Mouse (Mus musculus): ENCODE results near the gene Daxx. TPM values are rescaled to one million over a fixed set of nuclear protein-coding genes. Genes with fewer than 3 reads are reported as not detected.

Daxx gene
- total RNA-seq, 2 experiments from 2014 or later: 26.0 to 26.2 TPM

DNA sequence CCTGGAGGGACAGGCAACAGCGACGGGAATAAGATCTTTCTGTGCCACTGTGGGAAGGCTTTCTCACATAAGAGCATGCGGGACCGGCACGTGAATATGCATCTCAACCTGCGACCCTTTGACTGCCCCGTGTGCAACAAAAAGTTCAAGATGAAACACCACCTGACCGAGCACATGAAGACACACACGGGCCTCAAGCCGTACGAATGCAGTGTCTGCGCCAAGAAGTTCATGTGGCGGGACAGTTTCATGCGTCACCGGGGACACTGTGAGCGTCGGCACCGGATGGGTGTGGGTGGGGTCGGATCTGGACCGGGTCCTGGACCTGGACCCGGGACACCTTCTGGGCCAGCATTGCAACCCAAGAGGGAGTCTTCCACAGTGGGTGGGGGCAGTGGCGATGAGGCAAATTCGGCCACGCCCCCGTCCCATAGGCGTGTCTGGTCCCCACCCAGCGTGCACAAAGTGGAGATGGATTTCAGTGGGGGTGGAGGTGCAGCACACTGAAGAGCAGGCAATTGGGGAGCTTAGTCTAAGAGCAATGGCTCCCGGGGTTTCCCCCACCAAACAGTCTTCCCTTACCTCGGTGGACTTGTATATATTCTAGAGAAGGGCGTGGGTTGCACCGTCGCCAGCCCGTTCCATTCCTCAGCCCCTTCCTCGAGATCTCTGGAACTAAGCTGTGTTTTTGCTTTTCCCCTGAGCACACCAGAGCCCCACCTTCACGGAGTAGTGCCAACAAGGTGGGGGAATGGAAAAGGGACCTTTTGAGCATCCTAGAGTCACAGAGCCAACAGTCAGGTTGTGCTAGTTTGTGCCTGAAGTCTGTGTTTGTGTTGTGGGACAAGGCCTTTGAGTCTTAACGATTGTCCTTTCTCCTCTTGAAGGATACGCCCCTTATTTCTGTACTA lies 9.3 kb downstream of the Daxx start:
- intact Hi-C loops (cut with DNase I): no loop called here
- DNase-seq (ENCODE audit: low spot score in 2 of 2): no peak

DNA sequence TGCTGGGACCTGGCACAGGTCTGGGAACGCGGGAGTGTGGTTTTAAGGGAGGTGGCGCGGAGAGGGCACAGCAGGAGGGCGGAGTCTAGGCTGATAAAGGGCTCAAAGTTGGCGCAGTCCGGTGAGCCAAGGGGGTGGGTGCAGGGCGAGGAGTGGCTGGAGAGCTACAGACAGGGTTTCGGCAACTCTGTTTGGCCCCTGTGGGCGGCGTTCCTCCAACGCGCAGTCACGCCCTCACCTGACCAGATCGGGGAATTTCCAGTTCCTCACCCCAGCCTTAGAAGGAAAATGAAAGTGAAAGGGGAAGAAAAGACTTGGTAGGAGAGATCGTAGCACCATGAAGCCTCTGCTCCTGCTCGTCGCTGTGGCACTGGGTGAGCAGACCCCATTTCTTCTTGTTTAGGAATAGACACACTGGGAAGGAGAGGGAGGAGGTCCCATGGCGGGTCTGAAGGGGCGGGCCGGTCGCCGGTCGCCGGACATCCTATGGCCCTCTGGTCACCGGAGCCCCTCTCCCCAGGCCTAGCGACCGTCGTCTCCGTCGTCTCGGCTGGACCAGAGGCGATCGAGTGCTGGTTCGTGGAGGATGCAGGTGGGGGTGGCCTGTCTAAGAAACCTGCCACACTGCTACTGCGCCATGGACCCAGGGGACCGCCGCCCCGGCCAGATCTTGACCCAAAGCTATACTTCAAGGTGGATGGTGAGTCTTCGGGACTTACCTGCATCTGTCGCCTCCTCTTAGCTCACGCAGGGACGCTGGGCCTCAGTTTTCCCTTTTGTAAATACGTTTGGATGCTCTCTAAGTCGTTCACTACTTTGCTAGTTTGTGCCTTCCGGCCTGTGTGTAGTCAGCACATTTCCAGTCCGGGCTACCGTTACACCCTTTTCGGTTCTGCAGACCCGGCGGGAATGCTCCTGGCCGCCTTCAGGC lies 10.4 kb downstream of the Daxx start:
- DNase-seq (ENCODE audit: low spot score in 2 of 2): peak in 1 of 2 experiments; percentile 42
- intact Hi-C loops (cut with DNase I): no loop called here

DNA sequence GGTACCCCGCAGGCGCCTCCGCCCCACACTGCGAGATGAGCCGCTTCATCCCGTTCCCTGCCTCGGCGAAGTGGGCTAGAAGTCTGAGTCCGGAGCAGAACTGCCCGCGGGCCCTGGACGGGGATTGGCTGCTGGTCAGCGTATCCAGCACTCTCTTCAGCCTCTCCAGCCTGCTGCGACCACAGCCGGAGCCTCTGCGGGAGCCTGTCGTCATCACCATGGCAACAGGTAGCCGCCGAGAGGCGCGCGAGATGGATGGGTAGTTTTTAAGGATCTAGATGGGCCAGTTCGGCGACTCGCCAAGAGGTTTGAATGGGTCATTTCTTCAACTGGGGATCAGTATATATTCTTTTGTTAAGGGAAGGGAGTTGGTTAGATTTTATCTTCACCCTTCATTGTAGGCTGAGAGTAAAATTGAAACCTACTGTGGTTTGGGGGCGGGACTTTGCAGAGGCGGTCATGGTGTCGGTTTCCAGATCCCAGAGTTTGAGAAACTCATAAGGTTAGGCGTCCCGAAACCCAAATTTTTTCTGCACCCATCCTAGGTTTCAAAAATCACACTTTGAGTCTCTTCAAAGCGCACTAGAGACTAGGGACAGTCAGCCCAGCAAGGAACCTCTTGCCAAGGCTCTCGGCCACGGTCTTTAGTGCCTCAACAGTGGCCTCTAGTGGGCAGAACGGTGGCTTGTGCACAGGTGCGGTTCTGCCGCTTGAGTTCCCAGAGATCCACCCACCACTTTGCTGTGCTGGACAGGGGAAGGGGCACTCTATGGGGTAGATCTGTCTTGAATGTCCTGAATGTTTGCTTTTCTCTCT lies 11.3 kb downstream of the Daxx start:
- DNase-seq (ENCODE audit: low spot score in 2 of 2): peak; percentile 84 to 85
- intact Hi-C loops (cut with DNase I): no loop called here

DNA sequence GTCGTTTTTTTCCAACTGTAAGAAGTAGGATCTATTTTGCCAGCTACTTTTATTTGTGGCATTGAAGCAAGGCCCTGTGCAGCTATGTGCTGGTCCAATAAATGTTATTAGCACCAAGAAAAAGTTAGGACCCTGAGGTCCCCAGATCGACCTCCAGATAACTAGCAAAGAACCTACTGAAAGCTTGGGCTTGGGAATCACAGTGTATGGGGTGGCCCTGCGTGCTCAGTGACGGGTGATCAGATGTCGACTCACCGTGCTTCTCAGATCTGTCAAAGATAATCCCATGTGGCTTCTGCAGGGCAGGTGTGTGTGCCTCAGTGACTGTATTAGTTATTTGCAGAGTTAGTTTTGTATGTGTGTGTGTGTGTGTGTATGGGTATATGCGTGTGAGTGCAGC lies 12.1 kb downstream of the Daxx start:
- DNase-seq (ENCODE audit: low spot score in 2 of 2): no peak
- intact Hi-C loops (cut with DNase I): no loop called here

DNA sequence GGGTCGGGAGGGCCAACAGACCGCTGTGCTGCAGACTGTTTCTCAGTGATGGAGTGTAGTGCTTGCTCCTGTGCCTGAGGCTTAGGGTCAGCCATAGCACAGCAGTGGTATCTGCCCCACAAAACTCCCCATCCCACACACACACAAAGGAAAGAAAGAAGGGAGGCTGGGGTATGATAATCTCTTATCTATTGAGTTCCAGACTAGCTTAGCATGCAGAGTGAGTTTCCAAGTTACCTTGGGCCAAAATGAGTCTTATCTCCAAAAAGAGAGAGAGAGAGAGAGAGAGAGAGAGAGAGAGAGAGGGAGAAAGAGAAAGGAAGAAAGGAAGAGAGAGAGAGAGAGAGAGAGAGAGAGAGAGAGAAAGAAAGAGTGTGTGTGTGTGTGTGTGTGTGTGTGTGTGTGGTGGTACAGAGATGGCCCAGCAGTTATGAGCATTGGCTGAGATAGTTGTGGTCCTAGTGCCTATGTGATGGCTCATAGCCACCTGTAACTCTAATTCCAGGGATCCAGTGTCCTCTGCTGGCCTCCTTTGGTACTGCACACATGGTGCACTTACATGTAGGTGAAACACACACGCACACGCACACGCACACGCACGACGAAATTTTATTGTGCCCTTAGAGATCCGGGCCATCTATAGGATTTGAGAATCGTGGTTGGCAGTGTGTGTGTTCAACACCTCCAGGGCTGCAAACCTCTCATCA lies 15.5 kb downstream of the Daxx start:
- DNase-seq (ENCODE audit: low spot score in 2 of 2): no peak
- intact Hi-C loops (cut with DNase I): no loop called here

DNA sequence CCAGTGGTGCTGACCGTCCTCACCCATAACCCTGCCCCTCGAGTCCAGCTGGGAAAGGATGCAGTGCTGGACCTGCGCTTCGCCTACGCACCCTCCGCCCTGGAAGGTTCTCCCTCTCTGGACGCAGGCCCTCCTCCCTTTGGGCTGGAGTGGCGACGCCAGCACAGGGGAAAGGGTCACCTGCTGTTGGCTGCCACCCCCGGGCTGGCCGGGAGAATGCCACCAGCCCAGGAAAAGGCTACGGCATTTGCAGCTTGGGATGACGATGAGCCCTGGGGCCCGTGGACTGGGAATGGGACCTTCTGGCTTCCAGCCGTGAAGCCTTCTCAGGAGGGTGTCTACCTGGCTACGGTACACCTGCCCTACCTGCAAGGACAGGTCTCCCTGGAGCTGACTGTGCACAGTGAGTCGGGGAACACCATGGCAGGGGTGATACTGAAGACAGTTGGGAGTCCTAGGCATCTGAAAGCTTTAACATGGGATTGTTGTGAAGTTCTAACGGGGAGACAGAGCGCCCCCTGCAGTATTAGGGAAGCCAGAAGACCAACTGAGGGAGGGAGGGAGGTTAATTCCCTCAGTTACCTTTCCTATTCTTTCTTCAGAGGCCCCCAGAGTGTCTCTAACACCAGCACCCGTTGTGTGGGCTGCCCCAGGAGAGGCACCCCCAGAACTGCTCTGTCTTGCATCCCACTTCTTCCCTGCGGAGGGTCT lies 16.3 kb downstream of the Daxx start:
- intact Hi-C loops (cut with DNase I): no loop called here
- DNase-seq (ENCODE audit: low spot score in 2 of 2): no peak

DNA sequence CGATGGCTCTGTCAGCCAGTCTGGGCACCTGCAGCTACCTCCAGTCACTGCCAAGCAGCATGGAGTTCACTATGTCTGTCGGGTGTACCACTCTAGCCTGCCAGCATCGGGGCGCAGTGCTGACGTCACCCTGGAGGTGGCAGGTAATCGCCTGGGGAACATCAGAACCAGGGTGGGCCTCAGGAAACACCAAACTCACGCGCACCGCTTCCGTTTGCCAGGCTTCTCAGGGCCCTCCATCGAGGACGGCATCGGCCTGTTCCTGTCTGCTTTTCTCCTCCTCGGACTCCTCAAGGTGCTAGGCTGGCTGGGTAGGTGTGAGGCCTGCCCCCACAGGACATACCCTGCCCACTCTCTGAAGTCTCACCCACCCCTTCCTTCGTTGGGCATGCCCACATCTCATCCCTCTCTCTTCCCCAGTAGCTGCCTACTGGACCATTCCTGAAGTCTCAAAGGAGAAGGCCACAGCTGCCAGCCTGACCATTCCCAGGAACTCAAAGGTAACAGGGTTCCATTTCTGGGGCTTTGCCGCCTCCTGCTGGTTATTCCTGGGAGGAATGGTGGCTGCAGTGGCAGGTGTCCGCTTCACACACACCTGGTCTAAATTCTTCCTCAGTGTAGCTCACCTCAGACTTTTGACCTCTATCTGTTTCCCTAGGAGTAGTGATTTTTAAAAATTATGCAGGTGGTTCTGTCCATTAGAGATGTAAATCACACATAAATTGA lies 17.2 kb downstream of the Daxx start:
- DNase-seq (ENCODE audit: low spot score in 2 of 2): no peak
- intact Hi-C loops (cut with DNase I): no loop called here

DNA sequence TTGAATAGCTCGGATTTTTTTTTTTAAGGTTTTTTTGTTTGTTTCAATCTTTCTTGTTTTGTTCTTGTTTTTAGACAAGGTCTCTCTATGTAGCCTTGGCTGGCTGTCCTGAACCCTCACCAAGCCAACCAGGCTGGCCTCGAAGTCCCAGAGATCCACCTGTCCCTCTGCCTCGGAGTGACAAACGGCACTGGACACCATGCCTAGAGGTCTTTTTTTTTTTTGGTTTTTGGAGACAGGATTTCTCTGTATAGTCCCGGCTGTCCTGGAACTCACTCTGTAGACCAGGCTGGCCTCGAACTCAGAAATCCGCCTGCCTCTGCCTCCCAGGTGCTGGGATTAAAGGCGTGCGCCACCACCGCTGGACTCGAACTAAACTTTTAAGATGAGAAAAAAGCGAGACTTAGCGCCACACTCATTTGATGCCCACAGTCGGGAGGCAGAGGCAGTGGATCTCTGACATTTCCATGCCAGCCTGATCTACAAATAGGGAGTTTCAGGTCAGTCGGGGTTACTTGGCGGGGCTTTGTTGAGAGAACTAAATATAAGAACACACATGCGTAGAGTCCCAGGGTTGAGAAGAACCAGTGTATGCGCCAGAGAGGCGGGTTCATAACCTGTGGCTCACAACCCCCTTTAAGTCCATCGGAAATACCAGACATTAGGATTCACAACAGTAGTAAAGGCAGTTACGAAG lies 19.2 kb downstream of the Daxx start:
- intact Hi-C loops (cut with DNase I): no loop called here

DNA sequence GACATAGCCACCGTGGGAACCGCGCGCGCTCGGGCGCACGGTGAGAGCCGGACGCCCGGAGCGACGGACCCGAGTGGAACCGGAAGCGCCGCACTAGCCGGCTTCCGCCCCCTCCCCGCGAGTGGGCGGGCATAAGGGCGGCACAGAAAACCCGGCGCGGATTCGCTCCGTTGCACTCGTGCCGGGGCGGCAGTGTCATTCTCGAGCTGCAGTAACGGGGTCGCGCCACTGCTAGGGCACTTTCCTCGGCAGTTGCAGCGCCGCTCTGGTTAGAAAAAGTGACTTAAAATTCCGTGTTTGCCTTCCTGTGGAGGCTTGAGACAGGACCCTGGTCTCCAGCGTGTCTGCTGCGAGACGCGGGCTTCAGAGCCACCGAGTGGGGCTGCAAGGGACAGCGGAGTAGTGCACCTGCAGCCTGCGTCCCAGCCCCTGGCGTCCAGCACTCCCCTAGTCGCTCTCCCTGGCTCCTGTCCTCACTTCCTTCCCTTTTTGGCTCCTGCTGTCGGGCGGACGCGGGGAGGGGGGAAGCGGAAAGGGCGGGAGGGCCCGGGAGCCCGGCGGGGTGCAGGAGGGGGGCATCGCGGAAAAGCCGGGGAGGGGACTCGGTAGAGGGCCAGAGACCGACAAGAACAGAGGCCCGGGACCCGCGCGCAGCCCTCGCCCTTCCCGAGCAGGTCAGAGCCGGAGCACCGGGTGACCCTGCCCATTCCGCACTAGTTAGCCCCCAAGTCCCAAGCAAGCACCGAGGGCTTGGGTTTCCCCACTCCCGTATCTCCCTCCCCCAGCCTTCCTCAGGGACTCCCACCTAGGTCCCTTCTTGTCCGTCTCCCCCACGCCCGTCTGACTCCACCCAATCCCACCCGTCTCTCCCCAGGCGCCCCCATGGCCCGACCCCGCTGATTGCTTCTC lies 20.4 kb downstream of the Daxx start, which contains the start of gene Rgl2:
TSS of gene Rgl2 (plus strand) at position 173 of the 909 bp plus-strand sequence.
- intact Hi-C loops (cut with DNase I): loop anchor here (1.0 kb wide), 1 partner anchor 22 kb away; the partner anchor contains the start of gene B3galt4
- DNase-seq (ENCODE audit: low spot score in 2 of 2): peak; percentile 94

More for the DNA sequence above, 19.2 kb downstream of the Daxx start:
- DNase-seq (ENCODE audit: low spot score in 2 of 2): no peak

DNA sequence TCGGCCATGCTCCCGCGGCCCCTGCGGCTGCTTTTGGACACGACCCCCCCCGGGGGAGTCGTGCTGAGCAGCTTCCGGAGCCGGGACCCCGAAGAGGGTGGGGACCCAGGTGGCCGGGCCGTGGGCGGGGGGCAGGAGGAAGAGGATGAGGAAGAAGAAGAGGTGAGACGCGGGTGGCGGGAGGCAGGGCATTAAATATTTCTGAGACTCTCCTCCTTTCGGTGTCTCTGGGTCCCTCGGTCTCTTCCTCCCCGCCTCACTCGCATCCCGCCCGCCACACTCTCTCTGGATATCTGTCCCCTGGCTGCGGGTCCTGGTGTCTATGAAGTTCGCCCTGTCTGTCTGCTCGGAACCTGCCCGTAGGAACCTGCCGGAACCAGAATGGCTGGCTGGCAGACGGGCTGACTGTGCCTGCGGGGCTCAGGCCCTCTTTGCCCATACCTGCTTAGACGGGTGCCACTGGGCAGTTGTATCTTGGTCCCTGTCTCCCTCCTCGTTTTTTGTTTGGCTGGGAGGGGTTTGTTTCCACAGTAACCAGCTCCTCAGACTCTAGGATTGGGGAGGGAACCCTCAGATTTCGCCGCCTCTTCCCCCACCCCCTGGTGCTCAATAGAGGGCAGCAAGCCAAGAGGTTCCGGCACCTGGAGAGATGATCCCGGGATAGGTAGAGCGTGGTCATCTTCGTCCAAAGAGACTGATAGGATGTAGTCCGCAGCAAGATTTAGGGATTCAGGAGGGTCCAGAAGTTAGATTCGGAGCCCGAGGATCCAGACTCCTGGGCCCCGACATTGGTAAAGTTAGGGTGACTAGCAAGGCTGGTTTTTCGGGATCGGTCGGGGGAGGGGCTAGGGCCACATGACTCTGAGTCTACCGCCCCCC lies 21.3 kb downstream of the Daxx start:
- DNase-seq (ENCODE audit: low spot score in 2 of 2): peak; percentile 74 to 79
- intact Hi-C loops (cut with DNase I): no loop called here

DNA sequence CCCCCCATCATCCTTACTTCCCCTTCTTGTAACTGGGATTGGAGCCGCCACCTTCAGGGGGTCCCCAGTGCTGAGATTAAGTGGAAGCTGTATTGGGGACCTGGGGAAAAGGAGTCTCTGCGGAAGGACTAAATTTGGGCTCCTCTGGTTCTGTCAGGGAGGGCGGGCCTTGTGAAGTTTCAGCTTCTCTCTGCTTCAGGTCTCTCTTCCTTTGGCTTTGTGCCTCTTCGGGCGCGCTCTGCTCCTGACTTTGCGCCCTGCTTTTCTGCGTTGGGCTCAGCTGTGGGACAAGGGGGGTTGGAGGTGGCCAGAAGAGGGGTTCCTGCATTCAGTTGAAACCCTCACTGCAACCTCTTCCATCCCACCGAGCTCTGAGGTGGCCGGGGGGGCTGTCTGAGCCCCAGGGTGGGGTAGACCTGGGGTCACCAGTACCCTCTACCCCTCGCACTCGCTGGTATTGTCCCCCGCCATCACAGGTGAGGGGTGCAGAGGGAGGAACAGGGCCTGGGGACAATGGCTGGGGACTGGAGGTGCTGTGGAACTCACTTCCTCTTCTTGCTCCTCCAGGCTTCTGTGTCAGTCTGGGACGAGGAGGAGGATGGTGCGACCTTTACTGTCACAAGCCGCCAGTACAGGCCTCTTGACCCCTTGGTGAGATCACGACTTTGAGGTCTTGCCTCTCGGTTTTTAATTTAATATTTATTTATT lies 22.1 kb downstream of the Daxx start:
- intact Hi-C loops (cut with DNase I): no loop called here
- no peak for DNase-seq (ENCODE audit: low spot score in 2 of 2)

DNA sequence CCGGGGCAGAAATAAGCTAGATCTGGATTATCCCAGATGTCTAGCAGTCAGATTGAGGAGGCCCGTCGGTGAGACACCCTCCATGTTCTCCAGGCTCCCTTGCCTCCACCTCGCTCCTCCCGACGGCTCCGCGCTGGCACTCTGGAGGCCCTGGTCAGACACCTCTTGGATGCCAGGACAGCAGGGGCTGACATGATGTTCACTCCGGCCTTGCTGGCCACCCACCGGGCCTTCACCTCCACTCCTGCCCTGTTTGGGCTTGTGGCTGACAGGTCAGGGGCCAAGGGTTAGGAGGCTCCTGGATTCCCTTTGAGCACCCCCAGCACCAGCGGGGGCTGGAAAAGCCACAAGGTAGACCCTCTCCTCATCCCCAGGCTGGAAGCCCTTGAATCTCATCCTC lies 22.7 kb downstream of the Daxx start:
- no peak for DNase-seq (ENCODE audit: low spot score in 2 of 2)
- intact Hi-C loops (cut with DNase I): no loop called here

DNA sequence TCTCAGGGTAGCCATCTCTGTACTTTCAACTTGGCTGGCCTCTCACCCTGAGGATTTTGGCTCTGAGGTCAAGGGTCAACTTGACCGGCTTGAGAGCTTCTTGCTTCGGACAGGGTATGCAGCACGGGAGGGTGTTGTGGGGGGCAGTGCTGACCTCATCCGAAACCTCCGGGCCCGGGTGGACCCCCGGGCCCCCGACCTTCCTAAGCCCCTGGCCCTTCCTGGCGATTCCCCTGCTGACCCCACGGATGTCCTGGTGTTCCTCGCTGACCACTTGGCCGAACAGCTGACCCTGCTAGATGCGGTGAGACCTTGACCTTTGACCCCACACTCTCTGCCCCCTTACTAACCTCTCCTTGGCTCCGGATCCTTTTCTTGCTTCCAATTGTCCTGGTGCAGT lies 23.2 kb downstream of the Daxx start:
- intact Hi-C loops (cut with DNase I): no loop called here
- no peak for DNase-seq (ENCODE audit: low spot score in 2 of 2)

DNA sequence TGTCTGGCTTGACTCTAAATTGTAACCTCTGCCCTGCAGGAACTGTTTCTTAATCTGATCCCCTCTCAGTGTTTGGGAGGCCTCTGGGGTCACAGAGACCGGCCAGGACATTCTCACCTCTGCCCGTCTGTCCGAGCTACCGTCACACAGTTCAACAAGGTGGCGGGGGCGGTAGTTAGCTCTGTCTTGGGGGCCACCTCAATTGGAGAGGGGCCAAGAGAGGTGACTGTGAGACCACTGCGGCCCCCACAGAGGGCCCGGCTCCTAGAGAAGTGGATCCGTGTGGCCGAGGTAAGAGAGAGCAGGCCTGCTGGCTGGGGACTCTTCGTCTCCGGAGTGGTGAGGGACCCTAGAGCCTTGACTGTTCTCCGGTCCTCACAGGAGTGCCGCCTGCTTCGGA lies 23.8 kb downstream of the Daxx start:
- intact Hi-C loops (cut with DNase I): no loop called here
- no peak for DNase-seq (ENCODE audit: low spot score in 2 of 2)

All from left cerebral cortex, postnatal 25 days (tissue).